Mouse (Mus musculus): Measurements from ENCODE around the gene Ccdc82.

Gene Ccdc82

GRCm38 (mm10) chr9:13300041-13300441 is 53.3 kb downstream of the Ccdc82 start:
- peak; percentile 24 to 35 for DNase-seq

GRCm38 (mm10) chr9:13300891-13301782 is 54.4 kb downstream of the Ccdc82 start:
- DNase-seq = peak in 1 of 2 experiments; percentile 16

GRCm38 (mm10) chr9:13302183-13302825 is 55.5 kb downstream of the Ccdc82 start:
- no peak for DNase-seq

- no peak for DNase-seq
These were observed 56.5 kb downstream of the Ccdc82 start for GRCm38 (mm10) chr9:13303099-13303771.

- DNase-seq = no peak
These were observed 57.2 kb downstream of the Ccdc82 start for GRCm38 (mm10) chr9:13303976-13304375.

- DNase-seq = no peak
These were observed 59.7 kb downstream of the Ccdc82 start for GRCm38 (mm10) chr9:13306471-13306870.

- DNase-seq = no peak
These were observed 60.5 kb downstream of the Ccdc82 start for GRCm38 (mm10) chr9:13307226-13307625.

GRCm38 (mm10) chr9:13308718-13309117 is 62.0 kb downstream of the Ccdc82 start:
- DNase-seq = no peak

GRCm38 (mm10) chr9:13309807-13310206 is 63.1 kb downstream of the Ccdc82 start:
- no peak for DNase-seq

GRCm38 (mm10) chr9:13310236-13310635 is 63.5 kb downstream of the Ccdc82 start:
- no peak for DNase-seq

- DNase-seq = no peak
These were observed 64.3 kb downstream of the Ccdc82 start for GRCm38 (mm10) chr9:13311094-13311493.

GRCm38 (mm10) chr9:13313923-13314322 is 67.2 kb downstream of the Ccdc82 start:
- no peak for DNase-seq

GRCm38 (mm10) chr9:13314577-13315004 is 67.8 kb downstream of the Ccdc82 start:
- DNase-seq = no peak

- DNase-seq = no peak
These were observed 68.6 kb downstream of the Ccdc82 start for GRCm38 (mm10) chr9:13315393-13315792.

- DNase-seq = no peak
These were observed 72.8 kb downstream of the Ccdc82 start for GRCm38 (mm10) chr9:13319566-13319965.

- DNase-seq = no peak
These were observed 74.1 kb downstream of the Ccdc82 start for GRCm38 (mm10) chr9:13320800-13321364.

GRCm38 (mm10) chr9:13323074-13323473 is 76.3 kb downstream of the Ccdc82 start:
- DNase-seq = no peak

- no peak for DNase-seq
These were observed 76.9 kb downstream of the Ccdc82 start for GRCm38 (mm10) chr9:13323612-13324011.

Measured in cerebellum, postnatal 36 days (tissue).